9 mouse cellular contexts compared by ENCODE assay signal in genomic region chr3:134330943-134331342, GRCm38 (mm10).
DNase-seq lines count a peak whose midpoint lies in the region; ATAC-seq lines count a peak whose summit lies in the region.
"Had no signal": no experiment of that assay in that cellular context is flagged by ENCODE, and none has a peak within 500 bp of the region (broad histone marks: within the 10 kb centered on the region; RNA-seq: fewer than 3 reads in every experiment).

No protein-coding gene starts in this region.

- no peak overlapping the region for H3K9ac ChIP-seq in embryonic facial prominence, embryonic 11.5 days (replicated peaks; ENCODE audit: low read length)
- H3K9ac ChIP-seq in hindbrain, embryonic 13.5 days = peak overlapping the region; percentile 36; the same call in 1 of the 2 replicates
- no peak overlapping the region for H3K9ac ChIP-seq in neural tube, embryonic 12.5 days

- H3K4me3 ChIP-seq in embryonic facial prominence, embryonic 11.5 days (ENCODE audit: low read depth, low read length) = no peak overlapping the region
- peak overlapping the region; percentile 24 for H3K4me3 ChIP-seq in hindbrain, embryonic 13.5 days
- H3K4me3 ChIP-seq in neural tube, embryonic 12.5 days = no peak overlapping the region

- no peak overlapping the region for H3K27ac ChIP-seq in embryonic facial prominence, embryonic 11.5 days (replicated peaks; ENCODE audit: low read depth, low read length)
- peak overlapping the region; percentile 19 for H3K27ac ChIP-seq in hindbrain, embryonic 13.5 days
- no peak overlapping the region for H3K27ac ChIP-seq in neural tube, embryonic 12.5 days

- no peaks in the 10 kb centered on the region for H3K9me3 ChIP-seq in embryonic facial prominence, embryonic 11.5 days (replicated peaks; ENCODE audit: control insufficient read depth, low read length)
- H3K9me3 ChIP-seq in hindbrain, embryonic 13.5 days = no peaks in the 10 kb centered on the region
- H3K9me3 ChIP-seq in neural tube, embryonic 12.5 days = no peaks in the 10 kb centered on the region

- H3K4me2 ChIP-seq in embryonic facial prominence, embryonic 11.5 days (ENCODE audit: low read depth, low read length) = peak overlapping the region; percentile 31; the same call in 1 of the 2 replicates
- peak overlapping the region; percentile 52 for H3K4me2 ChIP-seq in hindbrain, embryonic 13.5 days
- H3K4me2 ChIP-seq in neural tube, embryonic 12.5 days (replicated peaks) = peak overlapping the region; percentile 47

- no peaks in the 10 kb centered on the region for H3K27me3 ChIP-seq in embryonic facial prominence, embryonic 11.5 days (ENCODE audit: control insufficient read depth, insufficient read depth, low read length)
- H3K27me3 ChIP-seq in hindbrain, embryonic 13.5 days = no peaks in the 10 kb centered on the region
- no peaks in the 10 kb centered on the region for H3K27me3 ChIP-seq in neural tube, embryonic 12.5 days (replicated peaks)

- 20% methylated on average over 11 of the region's 11 CpGs for WGBS in embryonic facial prominence, embryonic 11.5 days
- 37% methylated on average over 11 of the region's 11 CpGs for WGBS in hindbrain, embryonic 13.5 days
- WGBS in neural tube, embryonic 12.5 days = 42% methylated on average over 11 of the region's 11 CpGs

- no peaks in the 10 kb centered on the region for H3K36me3 ChIP-seq in embryonic facial prominence, embryonic 11.5 days (replicated peaks; ENCODE audit: control insufficient read depth, insufficient read depth, low read depth, low read length)
- no peaks in the 10 kb centered on the region for H3K36me3 ChIP-seq in hindbrain, embryonic 13.5 days
- H3K36me3 ChIP-seq in neural tube, embryonic 12.5 days = no peaks in the 10 kb centered on the region

- no peaks in the 10 kb centered on the region for H3K4me1 ChIP-seq in embryonic facial prominence, embryonic 11.5 days (ENCODE audit: control insufficient read depth, insufficient read depth, low read length)
- H3K4me1 ChIP-seq in hindbrain, embryonic 13.5 days (replicated peaks) = peaks cover 12% of the 10 kb centered on the region
- H3K4me1 ChIP-seq in neural tube, embryonic 12.5 days = no peaks in the 10 kb centered on the region

- DNase-seq in layer of hippocampus, postnatal 10 days (ENCODE audit: low spot score in 2 of 2) = peak; percentile 5 to 12
- DNase-seq in layer of hippocampus, adult 8-10 months (ENCODE audit: low spot score in 2 of 2) = no peak
- DNase-seq in embryonic facial prominence, embryonic 11.5 days (ENCODE audit: low spot score) = peak; percentile 58
- no peak for DNase-seq in thymus, postnatal 14 days
- no peak for DNase-seq in kidney, postnatal 14 days
- DNase-seq: gastrocnemius, postnatal 36 days had no signal

- ATAC-seq in embryonic facial prominence, embryonic 11.5 days (replicated peaks; ENCODE audit: insufficient number of reproducible peaks, low FRiP score, low TSS enrichment, low read depth) = peak; percentile 75; the same call in 1 of the 2 replicates
- peak; percentile 80 for ATAC-seq in hindbrain, embryonic 13.5 days (ENCODE audit: low FRiP score)
- ATAC-seq in neural tube, embryonic 12.5 days (ENCODE audit: low FRiP score, low read depth) = peak; percentile 57; the same call in 1 of the 2 replicates
- ATAC-seq in inflammation-experienced regulatory T-cells, adult 6 months = no peak

Comparison
In these comparisons a context has a peak if more than half of its experiments do, and no peak if none do; other contexts are left out.
1. DNase-seq: peak in layer of hippocampus, postnatal 10 days (2 of 2) and embryonic facial prominence, embryonic 11.5 days (single experiment); none in layer of hippocampus, adult 8-10 months (0 of 2), thymus, postnatal 14 days (single experiment) and kidney, postnatal 14 days (single experiment).
2. Peak in every context shown above with its lines, with median percentiles within 50 percentile points of each other: H3K4me2 ChIP-seq.